Mouse (Mus musculus) brain, embryonic 18.5 days (tissue): ENCODE measurements around the gene Fbxw2.
"Not testable (repeated sequence)": the region's sequence is repeated elsewhere in the genome, so short reads cannot be mapped to it uniquely, and the experiment has no call there.

Experiments used
- DNase-seq: peaks from one replicate; pipeline ENCODE4 v3.0.0-alpha.2; 2012; ENCODE audit warnings: low read depth, low spot score

The Fbxw2 gene

GRCm38 (mm10) chr2:34812706-34813105 lies 13.4 kb downstream of the Fbxw2 start:
- DNase-seq, result no peak

GRCm38 (mm10) chr2:34810775-34811174 lies 15.3 kb downstream of the Fbxw2 start:
- DNase-seq, result no peak

GRCm38 (mm10) chr2:34809568-34809967 lies 16.5 kb downstream of the Fbxw2 start:
- DNase-seq, result no peak

- DNase-seq, result no peak
Measured at GRCm38 (mm10) chr2:34808057-34808456, 18.1 kb downstream of the Fbxw2 start.

- no peak for DNase-seq
Measured at GRCm38 (mm10) chr2:34805364-34805950, 20.7 kb downstream of the Fbxw2 start.

- DNase-seq, result no peak
Measured at GRCm38 (mm10) chr2:34804815-34805214, 21.3 kb downstream of the Fbxw2 start.

GRCm38 (mm10) chr2:34804172-34804571 lies 21.9 kb downstream of the Fbxw2 start:
- no peak for DNase-seq

GRCm38 (mm10) chr2:34803746-34804145 lies 22.4 kb downstream of the Fbxw2 start:
- DNase-seq, result no peak

- DNase-seq, result not testable (repeated sequence)
Measured at GRCm38 (mm10) chr2:34802565-34803245, 23.4 kb downstream of the Fbxw2 start.

- peak; percentile 98 for DNase-seq
Measured at GRCm38 (mm10) chr2:34801516-34802482, 24.3 kb downstream of the Fbxw2 start.

GRCm38 (mm10) chr2:34800371-34800770 lies 25.7 kb downstream of the Fbxw2 start:
- DNase-seq, result no peak

GRCm38 (mm10) chr2:34799357-34800256 lies 26.5 kb downstream of the Fbxw2 start, which contains the start of gene Rabepk:
Rabepk (minus strand) TSS chr2:34799912.
- peak; percentile 26 for DNase-seq

GRCm38 (mm10) chr2:34795426-34795825 lies 30.7 kb downstream of the Fbxw2 start:
- no peak for DNase-seq

- DNase-seq, result no peak
Measured at GRCm38 (mm10) chr2:34794511-34794910, 31.6 kb downstream of the Fbxw2 start.

GRCm38 (mm10) chr2:34792543-34792942 lies 33.6 kb downstream of the Fbxw2 start:
- not testable (repeated sequence) for DNase-seq

GRCm38 (mm10) chr2:34790282-34790681 lies 35.8 kb downstream of the Fbxw2 start:
- no peak for DNase-seq

GRCm38 (mm10) chr2:34784085-34784484 lies 42.0 kb downstream of the Fbxw2 start:
- no peak for DNase-seq

- no peak for DNase-seq
Measured at GRCm38 (mm10) chr2:34783064-34784020, 42.8 kb downstream of the Fbxw2 start.

- no peak for DNase-seq
Measured at GRCm38 (mm10) chr2:34777237-34777868, 48.8 kb downstream of the Fbxw2 start.
